Mouse (Mus musculus) testis, postnatal 10 days (tissue): ENCODE data around the gene Uba3.

Source experiments
- DNase-seq: peaks from one replicate; pipeline ENCODE4 v3.0.0; 2021; ENCODE audit warnings: low spot score

Gene Uba3

DNA sequence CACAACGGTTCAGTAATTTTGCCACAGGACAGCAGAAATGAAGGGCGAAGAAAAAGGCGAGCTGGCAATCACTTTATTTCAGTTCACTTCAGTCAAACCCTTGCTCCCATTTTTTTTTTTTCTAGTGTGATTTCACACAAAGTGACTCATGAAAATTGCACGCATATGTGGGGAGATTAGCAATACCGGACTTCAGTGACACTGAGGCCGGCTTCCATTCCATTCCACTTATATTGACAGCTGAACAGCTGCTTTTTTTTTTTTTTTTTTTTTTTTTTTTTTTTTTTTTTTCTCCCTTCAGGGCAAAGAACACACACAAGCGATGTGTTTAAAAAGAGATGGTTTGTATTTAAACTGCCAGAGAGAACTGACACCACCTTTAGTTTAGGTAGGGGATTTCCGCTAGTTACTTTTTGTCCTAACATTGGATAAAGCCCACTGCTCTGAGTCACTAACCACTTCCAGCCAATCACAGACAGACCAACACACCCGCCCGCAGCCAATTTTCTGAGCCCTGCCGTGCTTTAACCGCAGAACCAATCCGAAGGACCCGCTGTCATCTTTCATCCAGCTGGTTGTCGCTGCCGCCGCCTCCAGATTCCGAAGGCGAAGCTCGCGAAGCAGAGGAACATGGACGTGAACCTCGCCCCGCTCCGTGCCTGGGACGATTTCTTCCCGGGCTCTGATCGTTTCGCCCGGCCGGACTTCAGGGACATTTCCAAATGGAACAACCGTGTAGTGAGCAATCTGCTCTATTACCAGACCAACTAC, 4.9 kb upstream of the Uba3 start, which contains the start of gene Arl6ip5:
Gene Arl6ip5, plus strand, starts transcription at position 499 of the 771 bp plus-strand sequence.
- DNase-seq = peak; percentile 82

DNA sequence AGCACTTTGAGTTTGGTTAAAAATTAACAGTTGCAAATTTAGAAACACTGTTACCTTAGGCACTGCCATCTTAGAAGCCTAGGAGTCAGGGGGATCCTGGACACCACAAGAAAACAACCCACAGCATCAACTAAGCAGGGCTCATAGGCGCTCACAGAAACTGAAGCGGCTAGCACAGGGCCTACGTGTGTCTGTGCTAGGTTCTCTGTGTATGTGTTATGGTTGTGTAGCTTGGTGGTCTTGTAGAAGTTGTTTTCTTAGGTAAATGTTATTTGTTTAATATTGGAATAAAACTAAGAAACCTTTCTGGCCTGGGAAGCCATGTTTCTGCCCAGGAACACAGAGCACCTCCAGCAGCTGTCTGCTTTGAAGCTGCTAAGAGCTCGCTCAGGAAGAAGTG, 4.3 kb upstream of the Uba3 start:
- DNase-seq = no peak

DNA sequence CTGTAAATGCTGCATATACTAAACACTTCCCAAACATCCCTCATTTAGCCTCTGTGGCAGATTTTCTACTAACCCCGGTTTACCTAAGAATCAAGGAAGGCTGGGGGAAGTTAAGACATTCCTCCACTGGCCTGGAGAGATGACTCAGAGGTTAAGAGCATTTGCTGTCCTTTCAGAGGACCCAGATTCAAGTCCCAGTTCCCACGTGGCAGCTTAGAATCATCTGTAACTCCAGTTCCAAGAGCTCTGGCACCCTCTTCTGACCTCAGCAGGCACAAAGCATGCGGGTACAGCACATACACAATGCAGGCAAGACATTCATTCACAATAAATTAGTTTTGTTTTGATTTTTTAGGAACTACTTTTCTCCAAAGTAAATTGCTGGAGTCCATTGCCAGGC, 3.8 kb upstream of the Uba3 start:
- DNase-seq = no peak

DNA sequence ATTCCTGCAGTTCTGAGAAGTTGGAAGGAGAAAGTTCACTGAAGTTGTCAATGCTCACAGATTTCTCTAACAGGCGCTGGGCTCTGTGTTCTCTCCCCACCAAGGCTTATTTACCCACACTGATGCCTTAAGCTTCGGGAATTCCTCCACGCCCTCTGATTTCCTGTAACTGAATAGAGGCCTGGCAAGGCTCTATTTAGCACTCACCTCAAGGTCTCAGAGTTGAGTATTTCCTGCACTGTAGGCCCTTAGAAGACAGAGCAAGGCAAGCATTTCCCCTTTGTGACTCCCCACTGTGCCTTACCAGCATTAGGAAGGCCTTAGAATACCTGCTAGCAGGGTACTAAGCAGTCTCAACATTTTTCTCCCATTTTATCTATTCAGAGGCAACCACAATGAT, 3.0 kb upstream of the Uba3 start:
- DNase-seq = no peak

DNA sequence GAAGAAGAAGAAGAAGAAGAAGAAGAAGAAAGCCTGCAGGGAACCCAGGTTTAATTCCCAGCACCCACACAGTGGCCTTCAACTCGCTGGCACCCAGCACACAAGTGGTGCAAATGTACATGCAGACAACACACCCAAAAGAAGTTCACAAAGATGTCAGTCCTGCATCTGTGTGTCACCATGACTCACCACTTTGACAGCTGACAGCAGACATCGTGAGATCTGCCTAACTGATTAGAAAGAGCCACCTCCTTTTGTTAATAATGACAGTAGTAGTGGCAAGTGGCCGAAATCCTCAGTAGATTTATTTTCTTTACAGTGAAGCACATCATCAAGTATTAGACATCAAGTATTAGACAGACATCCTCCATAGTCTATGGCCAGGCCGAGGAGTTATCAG, 1.6 kb upstream of the Uba3 start:
- no peak for DNase-seq

DNA sequence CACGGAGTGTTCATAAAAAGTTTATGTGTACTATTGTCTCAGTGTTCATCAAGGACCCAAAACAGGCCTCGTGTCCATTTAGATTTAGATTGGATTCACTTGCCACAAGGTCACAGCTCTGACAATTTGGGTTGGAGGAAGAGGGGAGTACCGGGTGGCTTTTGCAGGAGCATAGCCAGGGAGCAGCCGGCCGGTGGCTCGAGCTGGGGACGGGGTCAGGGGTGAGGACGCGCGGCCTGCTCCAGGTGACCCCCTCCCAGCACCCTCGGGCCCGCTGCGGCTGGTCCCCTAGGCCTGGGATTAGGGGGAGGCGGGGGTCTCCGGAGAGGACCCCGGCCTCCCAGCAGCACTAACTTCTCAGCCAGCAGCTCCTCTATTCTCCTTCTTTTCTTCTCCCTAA, 495 bp downstream of the Uba3 start:
- DNase-seq = peak; percentile 64

DNA sequence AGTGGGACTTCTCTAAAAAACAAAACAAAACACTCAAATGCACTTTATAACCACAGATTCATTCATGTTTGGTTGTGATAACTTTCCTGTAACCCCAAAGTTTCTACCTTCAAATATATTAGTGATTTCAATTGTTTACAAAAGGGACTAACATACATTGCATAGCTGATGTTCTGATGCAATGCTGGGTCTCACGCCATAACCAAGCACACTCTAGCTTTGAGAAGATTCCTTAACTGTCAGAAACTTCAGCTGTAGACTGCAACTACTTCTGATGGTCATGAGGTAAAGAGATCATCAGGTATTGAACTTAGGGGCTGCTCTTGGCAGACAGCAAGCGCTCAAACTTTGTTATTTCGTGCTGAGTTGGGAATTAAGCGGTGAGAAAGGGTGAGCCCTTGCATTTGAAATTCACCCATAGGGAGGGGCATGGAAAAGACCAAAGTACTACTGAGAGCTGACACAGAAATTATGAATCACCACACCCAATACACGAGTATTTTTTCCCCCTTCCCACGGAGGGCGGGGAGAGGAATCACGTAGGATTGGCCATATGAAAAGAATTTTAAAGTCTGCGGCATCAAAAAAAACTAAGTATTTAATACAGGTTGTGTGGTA, 1.1 kb downstream of the Uba3 start:
- no peak for DNase-seq

DNA sequence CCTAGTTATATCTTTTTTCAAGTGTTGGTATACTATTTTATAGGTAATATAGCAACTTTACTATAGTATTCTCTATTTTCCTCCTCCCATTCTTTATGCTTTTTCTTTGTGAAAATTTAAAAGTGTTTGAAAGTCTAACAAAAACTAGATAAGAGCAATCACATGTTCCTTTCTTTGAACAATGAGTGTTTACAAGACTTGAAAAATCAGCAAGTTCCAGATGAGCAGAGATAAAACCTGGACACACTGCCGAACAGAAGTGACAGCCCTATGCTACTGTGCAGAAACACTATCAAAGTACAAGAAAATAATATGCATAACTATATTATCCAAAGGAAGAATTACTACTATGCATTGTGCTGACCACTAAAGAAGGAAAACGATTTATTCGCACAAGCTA, 3.0 kb downstream of the Uba3 start:
- DNase-seq = no peak

DNA sequence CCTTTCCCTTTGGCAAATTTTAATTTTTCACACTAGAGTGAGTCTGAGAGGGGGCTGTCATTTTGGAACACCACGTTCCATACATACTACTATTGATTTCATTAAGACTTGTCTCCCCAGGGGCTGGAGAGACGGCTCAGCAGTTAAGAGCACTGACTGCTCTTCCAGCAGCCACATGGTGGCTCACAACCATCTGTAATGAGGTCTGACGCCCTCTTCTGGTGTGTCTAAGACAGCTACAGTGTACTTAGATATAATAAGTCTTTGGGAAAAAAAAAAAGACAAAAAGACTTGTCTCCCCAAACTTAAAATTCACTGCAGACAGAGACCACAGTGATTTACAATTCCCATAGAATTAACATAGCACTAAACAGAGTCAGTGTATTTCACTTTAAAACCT, 5.0 kb downstream of the Uba3 start:
- DNase-seq = no peak

DNA sequence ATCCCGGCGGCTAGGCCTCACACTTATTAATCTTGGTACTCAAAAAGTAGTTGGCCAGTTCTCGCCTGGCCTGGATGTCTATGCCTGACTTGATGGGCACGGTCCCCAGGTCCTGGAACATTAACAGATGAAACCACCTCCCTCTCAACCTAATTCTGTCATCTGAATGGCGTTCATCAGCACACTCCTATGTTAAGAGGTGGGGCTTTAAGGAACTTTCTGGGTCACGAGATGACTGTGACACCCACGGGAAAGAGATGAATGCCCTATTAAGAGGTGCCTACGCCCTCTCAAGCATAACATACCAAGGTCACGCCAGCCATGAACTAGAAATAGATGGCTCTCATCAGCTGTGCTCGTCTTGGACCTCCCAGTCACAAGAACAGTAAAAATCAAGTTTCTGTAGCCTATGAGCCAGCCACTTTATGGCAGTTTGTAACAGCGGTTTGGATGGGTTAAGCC, 26.0 kb downstream of the Uba3 start:
- DNase-seq = no peak

DNA sequence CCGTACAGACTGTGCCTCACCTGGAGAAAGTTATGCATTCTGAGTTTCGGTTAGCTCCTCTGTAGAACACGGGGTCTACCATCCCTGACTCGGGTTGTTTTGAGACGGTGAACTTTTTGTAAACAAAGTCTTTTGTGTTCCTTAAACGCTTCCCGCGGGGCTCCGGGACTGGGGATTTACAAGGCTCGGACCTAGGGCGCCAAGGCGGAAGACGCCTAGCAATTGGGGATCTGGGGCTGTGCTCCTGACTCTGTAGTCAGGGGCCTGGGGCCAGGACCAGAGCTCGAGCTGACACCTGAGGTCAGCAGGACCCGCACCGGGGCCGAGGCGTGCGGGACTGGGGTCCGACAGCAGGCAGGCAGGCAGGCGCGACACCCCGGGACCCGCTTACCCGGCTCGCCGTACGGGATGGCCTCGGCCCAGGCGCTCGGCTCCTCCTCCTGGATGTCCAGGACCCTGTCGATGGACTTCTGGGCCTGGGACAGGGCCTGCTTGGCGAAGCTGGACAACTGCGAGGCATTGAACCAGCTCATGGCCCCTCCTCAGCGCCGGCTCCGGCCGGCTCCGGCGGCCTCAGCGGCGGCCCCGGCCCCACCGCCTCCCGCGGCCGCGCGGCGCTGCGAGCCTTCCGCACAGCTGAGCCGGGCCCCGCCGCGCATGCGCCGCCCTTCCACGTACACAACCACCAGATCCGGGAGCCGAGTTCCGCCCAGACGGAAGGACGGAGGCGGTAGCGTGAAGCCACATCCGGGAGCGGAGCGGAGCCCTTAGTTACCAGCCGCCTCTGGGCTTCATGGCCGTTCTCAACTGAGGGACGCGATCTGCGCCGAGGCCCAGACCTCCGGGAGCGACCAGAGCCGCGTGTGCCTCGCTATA, 26.7 kb downstream of the Uba3 start, which contains the start of gene Tmf1:
Gene Tmf1, minus strand, starts transcription at position 632 of the 876 bp plus-strand sequence.
- peak; percentile 96 for DNase-seq

DNA sequence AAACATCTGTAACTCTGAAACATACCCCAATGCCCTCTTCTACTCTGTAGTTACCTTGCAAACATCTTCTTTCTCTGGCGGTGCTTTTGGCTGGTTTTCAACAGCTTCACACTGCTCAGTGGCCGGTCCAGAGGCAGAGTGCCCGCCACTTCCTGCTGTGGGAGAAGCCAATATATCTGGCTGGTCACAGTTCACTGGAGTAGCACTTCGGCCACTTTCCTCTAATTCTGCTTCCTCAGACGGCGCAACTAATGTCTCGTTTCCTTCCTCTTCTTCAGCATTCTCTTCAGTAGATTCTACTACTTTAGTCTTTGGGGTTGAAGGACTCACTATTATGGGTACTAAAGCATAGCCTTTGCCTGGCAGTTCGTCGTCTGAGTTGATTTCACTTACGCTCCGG, 29.7 kb downstream of the Uba3 start:
- no peak for DNase-seq

DNA sequence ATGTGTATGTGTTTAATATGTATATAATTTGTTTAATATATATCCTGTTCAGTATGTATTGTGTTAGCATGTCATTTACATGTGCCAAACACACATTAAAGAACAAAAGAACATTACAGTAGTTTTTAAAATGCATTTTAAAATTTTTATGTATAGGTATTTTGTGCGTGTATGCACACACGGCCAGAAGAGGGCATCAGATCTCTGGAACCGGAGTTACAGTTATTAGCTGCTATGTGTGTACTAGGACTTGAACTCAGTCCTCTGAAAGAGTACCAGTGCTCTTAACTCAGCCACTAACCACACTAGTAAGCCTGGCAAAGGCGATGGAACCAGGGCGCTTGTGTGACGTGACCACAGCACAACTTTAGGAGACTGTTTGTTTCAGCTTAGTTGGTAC, 55.3 kb downstream of the Uba3 start:
- no peak for DNase-seq

DNA sequence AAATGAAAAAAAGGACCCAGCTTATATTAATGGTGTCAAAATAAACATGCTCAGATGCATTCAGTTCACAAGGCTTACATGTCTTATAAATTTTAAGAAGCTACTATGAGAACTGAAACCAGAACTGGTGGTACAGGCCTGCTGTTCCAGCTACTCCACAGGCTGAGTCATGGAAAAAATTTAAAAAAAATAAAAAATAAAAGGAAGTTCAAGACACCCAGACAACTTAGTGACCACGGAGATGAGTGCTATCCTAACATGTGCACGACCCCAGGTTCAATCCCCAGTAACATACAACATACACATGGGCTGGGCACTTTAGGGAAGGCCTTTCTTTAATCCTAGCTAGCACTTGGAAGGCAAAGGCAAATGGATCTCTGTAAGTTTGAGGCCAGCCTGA, 55.7 kb downstream of the Uba3 start:
- no peak for DNase-seq

DNA sequence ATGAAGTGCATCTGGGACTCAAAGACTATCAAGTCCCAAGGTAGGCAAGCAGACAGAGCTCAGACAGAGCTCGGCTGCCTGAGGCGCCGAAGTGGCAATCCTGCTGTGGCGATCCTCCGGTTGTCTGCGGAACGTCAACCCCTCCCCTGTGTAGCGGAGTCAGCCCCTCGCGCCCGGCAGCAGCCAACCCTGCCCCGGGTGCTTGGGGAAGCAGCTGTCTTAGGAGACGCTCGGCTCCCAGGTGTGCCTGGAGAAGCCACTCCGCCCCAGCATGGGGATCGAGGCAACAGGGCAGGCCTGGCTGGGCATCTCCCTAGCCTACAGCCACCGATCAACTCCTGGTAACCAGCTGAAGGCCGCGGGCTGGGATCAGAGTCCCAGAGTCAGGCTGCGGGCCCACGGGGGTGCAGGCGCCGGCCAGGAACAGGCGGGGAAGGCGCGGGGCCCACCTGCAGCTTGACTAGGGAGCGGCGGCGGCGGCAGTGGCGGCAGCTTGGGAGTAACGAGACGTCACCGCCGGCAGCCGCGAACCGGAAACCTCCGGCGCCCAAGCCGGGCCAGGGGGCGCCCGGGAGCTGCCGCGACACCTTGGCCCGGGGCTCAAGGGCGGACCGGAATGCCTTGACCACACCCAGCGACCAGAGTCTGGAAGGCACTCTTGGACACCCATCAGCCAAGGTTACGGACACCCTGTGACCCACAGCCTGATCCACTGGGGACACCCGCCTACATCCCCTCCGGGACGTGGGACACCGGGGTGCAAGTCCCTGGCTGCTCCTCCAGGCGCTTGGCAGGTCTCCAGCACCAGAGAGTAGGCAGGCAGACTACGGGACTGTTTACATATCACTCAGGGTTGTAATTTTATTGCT, 56.8 kb downstream of the Uba3 start, which contains the start of gene Eogt:
Gene Eogt, minus strand, starts transcription at position 800 of the 869 bp plus-strand sequence.
- peak; percentile 82 for DNase-seq

DNA sequence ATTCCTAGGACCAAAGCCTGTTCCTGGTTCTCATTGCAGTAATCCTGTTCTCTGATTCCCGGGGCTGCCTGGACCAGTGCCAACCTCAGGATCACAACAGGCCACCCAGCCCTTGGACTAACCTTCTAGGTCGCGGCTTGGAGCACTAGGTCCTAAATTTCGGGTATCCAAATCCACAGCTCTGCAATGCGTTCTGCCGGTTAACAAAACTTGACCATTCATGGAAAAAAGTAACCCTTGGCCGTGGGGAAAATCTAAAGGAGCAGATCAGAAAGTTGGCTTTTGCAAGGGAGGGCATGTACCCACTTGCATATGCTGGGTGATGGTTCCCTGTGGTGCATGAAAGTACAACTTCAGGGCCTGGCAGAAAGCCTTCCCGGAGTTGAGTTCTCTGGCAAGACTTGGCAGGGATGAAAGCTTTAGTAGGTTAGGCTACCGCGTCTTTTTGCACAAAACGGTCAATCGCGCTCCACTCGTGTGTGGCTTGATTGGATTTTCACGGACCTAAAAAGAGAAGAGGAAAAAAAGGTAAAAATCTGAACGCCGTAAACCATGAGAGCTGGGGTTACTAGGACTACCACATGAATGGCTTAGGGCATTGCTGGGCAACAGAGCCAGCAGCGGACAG, 57.6 kb downstream of the Uba3 start:
- DNase-seq = peak; percentile 80

DNA sequence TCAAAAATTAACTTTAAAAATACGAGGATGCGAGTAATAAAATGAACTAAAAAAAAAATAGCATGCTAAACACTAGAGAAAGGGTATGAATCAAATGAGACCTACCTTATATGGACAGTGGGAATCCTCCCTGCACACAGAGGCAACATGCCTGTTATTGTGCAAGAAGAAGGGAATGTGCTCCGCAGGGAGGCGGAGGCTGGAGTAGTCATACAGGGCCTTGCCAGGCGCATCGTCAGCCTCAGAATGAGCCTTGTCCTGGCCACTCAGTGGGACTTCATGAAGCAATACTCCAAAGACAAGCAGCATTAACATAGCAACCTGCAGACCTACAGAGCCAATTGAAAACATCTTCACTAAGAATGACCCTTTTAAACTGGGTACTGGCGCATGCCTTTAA, 60.3 kb downstream of the Uba3 start:
- DNase-seq = no peak

DNA sequence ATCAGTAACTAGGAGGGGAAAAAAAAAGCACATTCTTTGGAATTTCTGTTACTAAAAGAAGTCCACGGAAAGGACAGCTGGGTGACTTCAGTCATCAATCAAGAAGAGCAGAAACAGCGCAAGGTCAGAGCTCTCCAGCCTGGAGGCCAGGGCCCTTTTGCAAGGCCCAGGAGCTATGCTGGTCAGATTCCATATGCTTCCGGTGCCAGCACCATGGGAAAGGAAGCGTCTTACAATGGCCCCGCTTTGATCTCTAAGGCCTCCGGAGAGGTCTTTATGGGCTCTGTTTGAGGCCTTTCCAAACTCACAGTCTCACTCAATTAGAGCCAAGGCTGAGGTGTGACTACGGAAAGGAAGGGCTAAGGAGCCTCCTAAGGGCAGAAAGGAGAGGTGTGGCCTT, 61.1 kb downstream of the Uba3 start:
- DNase-seq = no peak

DNA sequence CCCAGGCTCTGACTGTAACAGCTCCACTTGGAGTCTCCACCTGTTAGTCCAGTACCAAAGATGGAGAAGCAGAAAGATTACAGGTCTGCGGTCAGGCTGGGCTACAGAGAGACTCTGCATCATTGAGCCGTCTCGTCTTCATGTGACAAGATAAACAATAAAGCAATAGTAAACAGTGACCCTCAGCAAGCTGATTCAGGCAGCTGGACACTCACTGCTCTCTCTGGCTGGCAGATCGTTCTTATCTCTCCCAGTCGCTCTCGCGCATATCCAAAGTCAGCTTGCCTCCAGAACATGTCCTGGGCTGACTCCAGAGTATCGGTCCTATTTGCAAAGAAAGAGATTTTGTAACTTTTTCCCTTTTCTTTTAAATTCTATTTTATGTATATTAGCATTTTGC, 62.8 kb downstream of the Uba3 start:
- DNase-seq = no peak

DNA sequence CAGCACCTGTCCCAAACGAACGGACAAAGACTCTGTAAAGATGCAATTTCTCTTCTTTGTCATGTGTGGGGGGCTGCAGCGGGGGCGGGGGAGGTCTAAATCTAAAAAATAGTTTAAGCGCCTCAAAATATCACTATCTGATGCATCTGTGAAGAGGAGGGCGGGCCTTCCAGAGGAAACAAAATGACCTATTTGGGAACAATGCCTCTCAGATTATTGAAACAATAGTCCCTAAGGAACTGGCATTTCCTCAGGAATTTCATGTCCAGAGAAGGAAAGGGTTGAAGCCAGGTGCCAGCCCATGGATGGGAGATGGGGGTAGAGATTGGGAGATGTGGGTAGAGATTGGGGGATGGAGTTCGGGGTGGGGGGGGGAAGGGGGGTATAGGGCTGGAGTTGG, 63.6 kb downstream of the Uba3 start:
- no peak for DNase-seq
